Mouse (Mus musculus) CH12.LX (cell line): ENCODE measurements around the gene Mdh2.

Source experiments
- EP300 ChIP-seq: IDR thresholded peaks from 2 replicates; pipeline ENCODE4 v1.6.1; 2011; ENCODE audit warnings: low read length, improper control_type of control experiment
- ETS1 ChIP-seq: conservative IDR thresholded peaks from 2 replicates; pipeline ENCODE4 v1.6.1; 2012; ENCODE audit warnings: low read depth, mild to moderate bottlenecking, inconsistent platforms, low read length, improper control_type of control experiment, moderate library complexity
- POLR2A ChIP-seq: IDR thresholded peaks from 2 replicates; pipeline ENCODE4 v1.6.1; 2011; ENCODE audit warnings: low read depth, mild to moderate bottlenecking, improper control_type of control experiment, low read length

- TF ChIP-seq ETS1 (no peak), POLR2A (no peak), EP300 (no peak)
Observed at GRCm38 (mm10) chr5:135736544-135736943, 41.7 kb upstream of the Mdh2 start.
